Mouse (Mus musculus) layer of hippocampus, postnatal 14 days (tissue): ENCODE measurements around the gene Fam120c. TPM values are rescaled to one million over a fixed set of nuclear protein-coding genes. Genes with fewer than 3 reads are reported as not detected.

ENCODE experiments used
- DNase-seq, 2 experiments: peaks; one replicate each; pipeline ENCODE4 v3.0.0; 2021 to 2022; ENCODE audit warnings: low spot score in 2 of 2, mixed read lengths in 1 of 2
- total RNA-seq, 2 experiments: library from RNA; stranded (reverse); gene quantifications; 2 replicates each; pipeline ENCODE4 v1.2.3; 2021

Fam120c gene
- total RNA-seq, 2 experiments from 2014 or later = 45.5 to 47.5 TPM

- peak; percentile 87 to 95 for DNase-seq
Measured at GRCm38 (mm10) chrX:151520458-151521322, 176.7 kb downstream of the Fam120c start, which contains the start of gene Phf8. Gene Phf8, plus strand, starts transcription at chrX:151520672.

Other genes with a start within 250 kb of the Fam120c start
- gene Tsr2, start 247.6 kb upstream of the Fam120c start, total RNA-seq = 10 to 100 TPM; 51.2 to 61.5 TPM
- 10 to 100 TPM; 34.0 to 34.6 TPM for gene Wnk3, start 146.1 kb upstream of the Fam120c start, total RNA-seq
- 10 to 100 TPM; 35.1 to 36.1 TPM for gene Phf8, start 176.5 kb downstream of the Fam120c start, total RNA-seq